Mouse (Mus musculus) neural tube, embryonic 13.5 days (tissue): ENCODE measurements around the gene Hoxb8. TPM values are rescaled to one million over a fixed set of nuclear protein-coding genes. Genes with fewer than 3 reads are reported as not detected.

ENCODE experiments used
- ATAC-seq: fragments of 200-750 bp; cut with Nextera tagmentation; 2 replicates; pipeline ENCODE4 v1.8.0; 2017; ENCODE audit warnings: low read depth, mild to moderate bottlenecking, moderate TSS enrichment, moderate library complexity
- H3K27ac ChIP-seq: fragments of 300-500 bp; sonication (generic); replicated peaks from 2 replicates; pipeline ENCODE4 v1.5.1; 2015; ENCODE audit warnings: moderate library complexity, mild to moderate bottlenecking, inconsistent platforms
- H3K27me3 ChIP-seq: fragments of 300-500 bp; sonication (generic); 2 replicates; pipeline ENCODE4 v1.6.1; 2015; ENCODE audit warnings: mild to moderate bottlenecking, inconsistent platforms
- H3K36me3 ChIP-seq: fragments of 300-500 bp; sonication (generic); 2 replicates; pipeline ENCODE4 v1.6.1; 2015; ENCODE audit warnings: mild to moderate bottlenecking, inconsistent platforms
- H3K4me1 ChIP-seq: fragments of 300-500 bp; sonication (generic); replicated peaks from 2 replicates; pipeline ENCODE4 v1.6.1; 2015; ENCODE audit warnings: inconsistent platforms
- H3K4me2 ChIP-seq: fragments of 300-500 bp; sonication (generic); 2 replicates; pipeline ENCODE4 v1.6.1; 2015; ENCODE audit warnings: inconsistent platforms, mild to moderate bottlenecking, moderate library complexity
- H3K4me3 ChIP-seq: fragments of 300-500 bp; sonication (generic); 2 replicates; pipeline ENCODE4 v1.5.1; 2015; ENCODE audit warnings: mild to moderate bottlenecking, inconsistent platforms
- H3K9ac ChIP-seq: fragments of 300-500 bp; sonication (generic); 2 replicates; pipeline ENCODE4 v1.6.1; 2015; ENCODE audit warnings: moderate library complexity, mild to moderate bottlenecking, inconsistent platforms
- H3K9me3 ChIP-seq: fragments of 300-500 bp; sonication (generic); 2 replicates; pipeline ENCODE4 v1.6.1; 2016; ENCODE audit warnings: inconsistent platforms
- WGBS: fragments of 180-500 bp; shearing (Covaris S2); methylation state at CpG from one replicate; pipeline ENCODE4 v1.1.7; 2015; 5-methylcytosine and 5-hydroxymethylcytosine counted together
- polyA plus RNA-seq: library from polyadenylated mRNA; unstranded; fragments of >200 nt; fragmentation: Nextera tagmentation; extraction: Ambion mirVana; gene quantifications from 2 replicates; pipeline ENCODE4 v1.2.1, GENCODE M21; 2015

Hoxb8 gene
- polyA plus RNA-seq, 1 experiment from 2014 or later = 81.7 TPM

DNA sequence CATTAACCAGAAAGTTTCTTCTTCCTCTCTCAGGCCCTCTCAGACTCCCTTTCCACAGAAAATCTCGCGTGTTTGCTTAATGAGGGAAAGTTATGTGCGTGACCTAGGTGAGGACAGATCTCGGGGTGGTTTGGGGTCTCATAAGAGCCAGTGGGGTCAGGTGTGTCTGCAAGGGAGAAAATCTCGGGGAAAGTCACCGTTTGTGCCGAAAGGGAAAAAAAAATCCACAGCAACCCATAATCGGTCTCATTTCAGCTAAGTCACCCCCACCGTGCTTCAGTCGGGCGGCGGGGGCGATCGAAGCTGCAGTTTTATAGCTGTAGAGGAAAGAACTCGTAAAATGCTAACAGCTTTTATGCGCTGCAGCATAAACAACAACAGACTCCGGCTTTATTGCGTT is 309 bp upstream of the Hoxb8 start:
- H3K9me3 ChIP-seq = no peaks in the 10 kb centered on the region
- peak overlapping the region; percentile 100 for H3K27ac ChIP-seq
- H3K4me1 ChIP-seq = peaks cover 51% of the 10 kb centered on the region
- H3K4me3 ChIP-seq = peak overlapping the region; percentile 99
- H3K27me3 ChIP-seq = no peaks in the 10 kb centered on the region
- H3K4me2 ChIP-seq = peak overlapping the region; percentile 96
- WGBS = 2% methylated on average over 18 of the region's 18 CpGs
- H3K9ac ChIP-seq = peak overlapping the region; percentile 100
- ATAC-seq = no peak
- H3K36me3 ChIP-seq = peaks cover 7% of the 10 kb centered on the region; the same call in 1 of the 2 replicates

DNA sequence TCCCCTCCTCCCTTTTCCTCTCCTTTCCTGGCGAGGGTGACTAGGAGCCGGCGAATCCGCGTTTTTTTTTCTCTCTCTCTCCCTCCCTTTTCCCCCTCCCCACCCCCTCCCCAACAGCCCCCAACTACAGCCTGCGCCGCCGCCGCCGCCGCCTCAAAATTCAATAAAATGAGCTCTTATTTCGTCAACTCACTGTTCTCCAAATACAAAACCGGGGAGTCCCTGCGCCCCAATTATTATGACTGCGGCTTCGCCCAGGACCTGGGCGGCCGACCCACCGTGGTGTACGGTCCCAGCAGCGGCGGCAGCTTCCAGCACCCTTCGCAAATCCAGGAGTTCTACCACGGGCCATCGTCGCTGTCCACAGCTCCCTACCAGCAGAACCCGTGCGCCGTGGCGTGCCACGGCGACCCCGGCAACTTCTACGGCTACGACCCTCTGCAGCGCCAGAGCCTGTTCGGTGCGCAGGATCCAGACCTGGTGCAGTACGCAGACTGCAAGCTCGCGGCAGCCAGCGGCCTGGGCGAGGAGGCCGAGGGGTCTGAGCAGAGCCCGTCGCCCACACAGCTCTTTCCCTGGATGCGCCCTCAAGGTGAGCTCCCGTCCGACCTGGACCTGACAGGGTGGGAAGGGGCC is 1.2 kb downstream of the Hoxb8 start:
- Histone ChIP-seq H3K27ac (peak overlapping the region; percentile 100), H3K27me3 (no peaks in the 10 kb centered on the region), H3K36me3 (peaks cover 7% of the 10 kb centered on the region; the same call in 1 of the 2 replicates), H3K4me1 (peaks cover 40% of the 10 kb centered on the region), H3K9ac (peak overlapping the region; percentile 100), H3K9me3 (no peaks in the 10 kb centered on the region), H3K4me3 (peak overlapping the region; percentile 99), H3K4me2 (peak overlapping the region; percentile 96)
- no peak for ATAC-seq
- WGBS = under 1% methylated on average over 49 of the region's 49 CpGs

DNA sequence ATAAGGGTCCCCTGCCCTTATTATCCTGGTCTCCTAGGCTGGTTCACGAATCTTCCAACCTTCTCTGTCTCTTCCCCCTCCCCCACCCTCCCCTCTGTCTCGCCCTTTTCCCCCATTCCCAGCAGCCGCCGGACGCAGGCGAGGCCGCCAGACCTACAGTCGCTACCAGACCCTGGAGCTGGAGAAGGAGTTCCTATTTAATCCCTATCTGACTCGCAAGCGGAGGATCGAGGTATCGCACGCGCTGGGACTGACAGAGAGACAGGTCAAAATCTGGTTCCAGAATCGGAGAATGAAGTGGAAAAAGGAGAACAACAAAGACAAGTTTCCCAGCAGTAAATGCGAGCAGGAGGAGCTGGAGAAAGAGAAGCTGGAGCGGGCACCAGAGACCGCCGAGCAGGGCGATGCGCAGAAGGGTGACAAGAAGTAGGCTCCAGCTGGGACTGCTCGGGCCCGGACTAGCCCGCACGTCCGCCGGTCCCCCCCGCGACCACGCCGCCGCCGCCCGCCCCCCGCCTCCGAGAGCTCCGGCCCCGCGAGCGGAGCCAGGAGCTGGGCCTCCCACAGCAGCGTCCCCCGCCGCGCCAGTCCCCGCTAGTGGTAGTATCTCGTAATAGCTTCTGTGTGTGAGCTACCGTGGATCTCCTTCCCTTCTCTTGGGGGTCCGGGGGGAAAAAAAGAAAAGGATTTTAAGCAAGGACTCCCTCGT is 2.5 kb downstream of the Hoxb8 start:
- Histone ChIP-seq H3K4me1 (peaks cover 42% of the 10 kb centered on the region), H3K4me2 (peak overlapping the region; percentile 96), H3K9ac (peak overlapping the region; percentile 100), H3K27me3 (no peaks in the 10 kb centered on the region), H3K36me3 (peaks cover 7% of the 10 kb centered on the region; the same call in 1 of the 2 replicates), H3K27ac (peak overlapping the region; percentile 100), H3K9me3 (no peaks in the 10 kb centered on the region), H3K4me3 (peak overlapping the region; percentile 99)
- WGBS = under 1% methylated on average over 49 of the region's 49 CpGs
- ATAC-seq = no peak

DNA sequence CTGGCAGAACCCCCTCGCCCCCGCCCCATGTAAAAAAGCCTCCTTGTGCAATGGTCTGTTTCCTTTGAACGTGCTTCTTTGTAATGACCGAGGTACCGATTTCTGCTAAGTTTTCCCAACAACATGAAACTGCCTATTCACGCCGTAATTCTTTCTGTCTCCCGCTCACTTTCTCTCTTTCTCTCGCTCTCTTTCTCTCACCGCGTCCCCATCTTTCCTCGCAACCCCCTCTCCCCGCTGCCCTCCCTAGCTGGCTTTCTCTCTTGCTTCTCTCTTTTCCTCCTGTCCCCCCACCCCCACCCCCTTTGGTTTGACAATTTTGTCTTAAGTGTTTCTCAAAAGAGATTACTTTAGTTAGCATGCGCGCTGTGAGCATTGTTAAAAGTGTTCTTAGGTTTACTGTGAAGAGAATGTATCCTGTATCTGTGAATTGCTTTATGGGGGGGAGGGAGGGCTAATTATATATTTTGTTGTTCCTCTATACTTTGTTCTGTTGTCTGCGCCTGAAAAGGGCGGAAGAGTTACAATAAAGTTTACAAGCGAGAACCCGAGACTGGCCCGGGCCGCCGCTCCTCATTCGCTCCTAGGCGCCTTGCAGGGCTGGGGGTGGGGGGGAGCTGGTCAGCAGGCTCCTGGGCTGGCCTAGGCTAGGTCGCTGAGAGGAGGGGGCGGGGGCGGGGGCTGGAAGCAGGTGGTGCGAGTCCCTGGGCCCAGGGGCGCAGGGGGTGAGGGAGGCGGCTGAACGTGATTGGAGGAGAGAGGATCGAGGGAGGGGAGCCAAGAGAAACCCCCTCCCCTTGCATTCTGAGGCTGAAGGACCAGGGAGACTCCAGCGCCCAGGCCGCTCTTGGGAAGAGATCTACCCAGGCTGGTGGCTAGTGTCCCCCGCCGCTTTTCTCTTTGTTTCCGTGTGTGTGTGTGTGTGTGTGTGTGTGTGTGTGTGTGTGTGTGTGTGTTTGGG is 3.3 kb downstream of the Hoxb8 start:
- H3K4me2 ChIP-seq = peak overlapping the region; percentile 96
- H3K27ac ChIP-seq = peak overlapping the region; percentile 100
- no peaks in the 10 kb centered on the region for H3K27me3 ChIP-seq
- H3K9ac ChIP-seq = peak overlapping the region; percentile 100
- peak; percentile 84 for ATAC-seq
- WGBS = under 1% methylated on average over 35 of the region's 37 CpGs
- H3K4me1 ChIP-seq = peaks cover 42% of the 10 kb centered on the region
- H3K9me3 ChIP-seq = no peaks in the 10 kb centered on the region
- peaks cover 7% of the 10 kb centered on the region; the same call in 1 of the 2 replicates for H3K36me3 ChIP-seq
- H3K4me3 ChIP-seq = peak overlapping the region; percentile 99

DNA sequence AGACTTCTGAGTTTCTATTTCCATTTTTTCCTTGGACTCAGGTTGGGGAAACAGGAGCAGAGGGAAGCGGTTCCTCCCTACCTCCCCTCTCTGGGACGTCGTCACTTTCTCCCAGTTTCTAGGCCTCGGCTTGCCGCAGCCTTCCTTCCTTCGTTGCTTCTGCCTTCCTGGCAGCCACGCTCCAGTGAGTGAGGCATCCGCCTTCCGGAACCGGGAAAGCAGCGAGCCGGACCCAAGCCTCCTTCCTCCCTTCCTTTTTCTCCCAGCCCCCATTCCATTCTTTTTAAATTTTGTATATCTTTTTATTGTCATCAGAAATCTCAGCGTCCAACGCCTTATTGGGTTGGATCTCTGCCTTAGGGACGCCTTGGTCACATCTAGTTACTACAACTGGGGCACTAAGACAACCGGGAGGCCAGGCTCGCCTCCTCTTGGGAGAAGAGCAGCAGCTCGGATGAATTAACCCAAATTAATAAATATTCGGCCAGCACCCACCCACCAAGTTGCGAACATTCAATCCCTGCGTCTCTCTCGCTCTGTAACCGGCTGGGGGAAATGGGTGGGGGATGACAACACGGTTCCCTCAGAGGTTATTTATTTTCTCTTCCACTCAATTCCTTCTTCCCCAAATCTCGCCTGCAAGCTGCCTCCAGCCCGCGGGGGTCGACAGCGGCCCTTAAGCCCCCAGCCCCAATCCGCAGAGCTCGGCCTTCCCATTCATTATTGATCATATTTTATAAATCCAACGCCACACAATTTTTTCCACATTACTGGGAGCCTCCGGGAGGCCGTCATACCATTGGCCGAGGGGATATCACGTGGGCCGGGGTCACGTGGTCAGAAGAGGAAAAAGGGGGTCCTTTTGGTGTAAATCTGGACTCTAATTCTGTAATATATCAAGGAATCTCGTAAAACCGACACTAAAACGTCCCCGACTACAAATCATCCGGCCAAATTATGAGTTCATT is 4.3 kb downstream of the Hoxb8 start, which contains the start of gene Hoxb7:
Gene Hoxb7 (plus strand): TSS at position 853 of the 968 bp plus-strand sequence.
- H3K4me1 ChIP-seq = peaks cover 43% of the 10 kb centered on the region
- peak within 1 kb of the TSS; percentile 96 for H3K4me2 ChIP-seq
- H3K4me3 ChIP-seq = peak within 1 kb of the TSS; percentile 99
- no peaks in the 10 kb centered on the region for H3K9me3 ChIP-seq
- peak; percentile 8; the same call in 1 of the 2 replicates for ATAC-seq
- under 1% methylated on average over 42 of the region's 43 CpGs for WGBS
- peak within 1 kb of the TSS; percentile 100 for H3K9ac ChIP-seq
- no peaks in the 10 kb centered on the region for H3K27me3 ChIP-seq
- H3K27ac ChIP-seq = peak within 1 kb of the TSS; percentile 100
- peaks cover 7% of the 10 kb centered on the region; the same call in 1 of the 2 replicates for H3K36me3 ChIP-seq

DNA sequence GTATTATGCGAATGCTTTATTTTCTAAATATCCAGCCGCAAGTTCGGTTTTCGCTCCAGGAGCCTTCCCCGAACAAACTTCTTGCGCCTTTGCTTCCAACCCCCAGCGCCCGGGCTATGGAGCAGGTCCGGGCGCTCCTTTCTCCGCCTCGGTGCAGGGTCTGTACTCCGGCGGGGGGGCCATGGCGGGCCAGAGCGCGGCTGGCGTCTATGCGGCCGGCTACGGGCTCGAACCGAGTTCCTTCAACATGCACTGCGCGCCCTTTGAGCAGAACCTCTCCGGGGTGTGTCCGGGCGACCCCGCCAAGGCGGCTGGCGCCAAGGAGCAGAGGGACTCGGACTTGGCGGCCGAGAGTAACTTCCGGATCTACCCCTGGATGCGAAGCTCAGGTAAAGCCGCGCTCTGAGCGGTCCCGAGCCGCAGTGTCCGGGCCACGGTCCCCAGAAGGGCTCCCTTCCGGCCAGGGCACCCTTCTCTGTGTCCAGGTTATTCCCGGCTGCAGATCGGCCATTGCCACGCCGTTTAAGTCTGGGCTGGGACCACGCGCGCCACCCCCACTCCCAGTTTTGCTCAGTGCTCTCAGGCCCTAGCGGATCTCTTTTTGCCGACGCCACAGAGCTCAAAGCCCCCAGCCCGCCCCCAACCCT is 5.2 kb downstream of the Hoxb8 start:
- peak; percentile 5; the same call in 1 of the 2 replicates for ATAC-seq
- peaks cover 43% of the 10 kb centered on the region for H3K4me1 ChIP-seq
- H3K27ac ChIP-seq = peak overlapping the region; percentile 100
- peak overlapping the region; percentile 100 for H3K9ac ChIP-seq
- WGBS = under 1% methylated on average over 55 of the region's 55 CpGs
- no peaks in the 10 kb centered on the region for H3K9me3 ChIP-seq
- peak overlapping the region; percentile 99 for H3K4me3 ChIP-seq
- peaks cover 7% of the 10 kb centered on the region; the same call in 1 of the 2 replicates for H3K36me3 ChIP-seq
- H3K27me3 ChIP-seq = no peaks in the 10 kb centered on the region
- H3K4me2 ChIP-seq = peak overlapping the region; percentile 96

DNA sequence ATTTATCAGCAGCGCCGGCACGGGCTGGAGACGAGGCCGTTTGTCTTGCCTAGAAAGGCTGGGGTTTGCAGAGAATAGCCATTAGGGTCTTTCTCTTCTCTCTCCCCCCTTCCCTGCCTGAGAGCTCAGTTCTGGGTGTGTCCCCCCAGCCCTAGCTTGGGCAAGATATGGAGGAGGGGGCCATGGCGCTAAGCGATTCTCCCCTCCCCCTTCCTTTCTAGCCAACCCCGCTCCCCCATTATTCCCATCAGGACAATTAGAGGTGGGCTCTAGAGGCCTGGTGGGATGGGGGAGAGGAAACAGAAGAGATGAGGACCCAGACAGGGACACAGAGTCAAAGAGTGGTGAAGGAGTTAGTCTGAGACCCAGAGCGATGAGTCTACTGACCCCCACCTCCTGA is 5.7 kb downstream of the Hoxb8 start:
- WGBS = 1% methylated on average over 9 of the region's 9 CpGs
- Histone ChIP-seq H3K4me1 (peaks cover 44% of the 10 kb centered on the region), H3K36me3 (peaks cover 7% of the 10 kb centered on the region; the same call in 1 of the 2 replicates), H3K9ac (peak overlapping the region; percentile 100), H3K27me3 (no peaks in the 10 kb centered on the region), H3K4me2 (peak overlapping the region; percentile 96), H3K4me3 (peak overlapping the region; percentile 99), H3K27ac (peak overlapping the region; percentile 100), H3K9me3 (no peaks in the 10 kb centered on the region)
- ATAC-seq = peak; percentile 38; the same call in 1 of the 2 replicates

DNA sequence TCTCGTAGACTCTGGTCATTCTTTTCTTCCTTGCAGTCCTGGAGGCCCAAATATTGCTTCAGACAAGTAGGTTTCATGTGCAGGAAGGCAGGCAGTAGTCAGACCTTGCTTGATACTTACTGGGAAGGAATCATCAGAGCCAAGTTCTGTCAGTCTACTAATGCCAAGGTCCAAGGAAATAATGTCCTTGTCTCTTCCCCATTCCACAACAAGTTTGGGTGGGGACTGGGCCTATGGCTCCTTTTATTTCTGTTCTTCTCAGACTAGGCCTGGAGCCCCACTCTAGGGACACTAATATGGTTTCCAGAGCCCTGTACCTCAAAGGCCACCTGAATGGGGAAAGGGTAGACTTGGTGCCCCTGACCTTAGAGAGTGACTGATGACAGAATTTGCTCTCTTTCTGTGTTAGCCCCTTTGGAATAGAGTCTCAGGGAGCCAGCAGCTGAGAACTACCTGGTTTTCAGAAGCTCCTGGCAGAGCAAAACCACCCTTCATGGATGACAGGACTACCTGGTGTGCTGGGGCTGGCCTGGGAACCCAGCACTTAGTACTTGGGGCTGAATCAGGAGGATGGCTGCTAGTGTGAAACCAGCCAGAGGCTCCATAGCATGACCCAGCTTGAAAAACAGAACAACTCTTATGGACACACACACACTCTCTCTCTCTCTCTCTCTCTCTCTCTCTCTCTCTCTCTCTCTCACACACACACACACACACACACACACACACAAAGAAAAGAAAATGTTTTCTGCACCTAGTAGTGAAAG is 6.9 kb downstream of the Hoxb8 start:
- H3K36me3 ChIP-seq = peaks cover 7% of the 10 kb centered on the region; the same call in 1 of the 2 replicates
- ATAC-seq = no peak
- 14% methylated on average over 1 of the region's 1 CpGs for WGBS
- H3K27me3 ChIP-seq = no peaks in the 10 kb centered on the region
- H3K9me3 ChIP-seq = no peaks in the 10 kb centered on the region
- peak overlapping the region; percentile 99 for H3K4me3 ChIP-seq
- H3K4me2 ChIP-seq = peak overlapping the region; percentile 96
- peak overlapping the region; percentile 100 for H3K9ac ChIP-seq
- H3K4me1 ChIP-seq = peaks cover 44% of the 10 kb centered on the region
- H3K27ac ChIP-seq = peak overlapping the region; percentile 100

DNA sequence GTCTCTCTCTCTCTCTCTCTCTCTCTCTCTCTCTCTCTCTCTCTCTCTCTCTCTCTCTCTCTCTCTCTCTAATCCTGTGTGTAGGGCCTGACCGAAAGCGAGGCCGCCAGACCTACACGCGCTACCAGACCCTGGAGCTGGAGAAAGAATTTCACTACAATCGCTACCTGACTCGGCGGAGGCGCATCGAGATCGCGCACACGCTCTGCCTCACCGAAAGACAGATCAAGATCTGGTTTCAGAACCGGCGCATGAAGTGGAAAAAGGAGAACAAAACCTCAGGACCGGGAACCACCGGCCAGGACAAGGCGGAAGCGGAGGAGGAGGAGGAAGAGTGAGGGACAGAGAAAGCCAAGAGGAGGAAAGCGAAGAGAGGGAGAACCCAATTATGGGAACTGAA is 7.6 kb downstream of the Hoxb8 start:
- no peaks in the 10 kb centered on the region for H3K9me3 ChIP-seq
- peak overlapping the region; percentile 99 for H3K4me3 ChIP-seq
- whole genome bisulfite sequencing = 5% methylated on average over 21 of the region's 21 CpGs
- no peak for ATAC-seq
- H3K27me3 ChIP-seq = no peaks in the 10 kb centered on the region
- H3K27ac ChIP-seq = peak overlapping the region; percentile 100
- H3K4me2 ChIP-seq = peak overlapping the region; percentile 96
- peak overlapping the region; percentile 100 for H3K9ac ChIP-seq
- H3K36me3 ChIP-seq = peaks cover 4% of the 10 kb centered on the region; the same call in 1 of the 2 replicates
- H3K4me1 ChIP-seq = peaks cover 44% of the 10 kb centered on the region

DNA sequence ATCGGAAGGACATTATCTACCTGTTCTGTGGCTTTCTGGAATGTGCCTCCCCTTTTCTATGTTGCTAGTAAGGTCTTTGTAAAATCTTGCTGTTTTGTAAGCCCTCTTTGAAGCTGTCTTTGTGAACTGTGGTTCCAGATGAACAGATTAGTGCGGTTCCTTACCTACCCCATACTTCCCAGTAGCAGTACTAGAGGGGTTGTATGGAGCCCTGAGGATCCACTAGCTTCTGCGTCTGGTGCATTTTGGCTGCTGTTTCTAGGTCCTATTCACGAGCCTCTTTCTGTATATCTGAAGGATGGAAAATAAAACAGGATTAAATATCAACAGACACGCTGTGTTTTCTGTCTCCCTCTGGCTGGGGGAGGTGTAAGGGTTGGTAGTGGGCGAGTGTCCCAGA is 8.1 kb downstream of the Hoxb8 start:
- peak overlapping the region; percentile 100 for H3K9ac ChIP-seq
- peak overlapping the region; percentile 100 for H3K27ac ChIP-seq
- no peaks in the 10 kb centered on the region for H3K27me3 ChIP-seq
- ATAC-seq = no peak
- H3K4me3 ChIP-seq = peak overlapping the region; percentile 99
- no peaks in the 10 kb centered on the region for H3K36me3 ChIP-seq
- peaks cover 44% of the 10 kb centered on the region for H3K4me1 ChIP-seq
- 14% methylated on average over 6 of the region's 6 CpGs for WGBS
- H3K4me2 ChIP-seq = peak overlapping the region; percentile 96
- H3K9me3 ChIP-seq = no peaks in the 10 kb centered on the region
